Mouse (Mus musculus) liver, embryonic 11.5 days (tissue): ENCODE results near the gene Ccdc3. TPM values are rescaled to one million over a fixed set of nuclear protein-coding genes. Genes with fewer than 3 reads are reported as not detected.

Experiments used
- ATAC-seq: fragments of 200-750 bp; cut with Nextera tagmentation; replicated peaks from 2 replicates; pipeline ENCODE4 v1.8.0; 2017; ENCODE audit warnings: moderate number of reproducible peaks, mild to moderate bottlenecking, moderate TSS enrichment, moderate library complexity; ENCODE audit not compliant: low FRiP score
- DNase-seq: peaks from one replicate; pipeline ENCODE4 v3.0.0-alpha.2; 2017; ENCODE audit warnings: low spot score
- H3K27ac ChIP-seq: fragments of 300-500 bp; sonication (generic); 2 replicates; pipeline ENCODE4 v1.5.1; 2014; ENCODE audit warnings: mild to moderate bottlenecking, low read depth, low read length, control low read depth
- H3K27me3 ChIP-seq: fragments of 300-500 bp; sonication (generic); replicated peaks from 2 replicates; pipeline ENCODE4 v1.6.1; 2014; ENCODE audit warnings: low read length, mixed read lengths; ENCODE audit not compliant: control insufficient read depth, insufficient read depth
- H3K36me3 ChIP-seq: fragments of 300-500 bp; sonication (generic); 2 replicates; pipeline ENCODE4 v1.6.1; 2014; ENCODE audit warnings: mild to moderate bottlenecking, low read length, moderate library complexity, mixed read lengths; ENCODE audit not compliant: control insufficient read depth, insufficient read depth
- H3K4me1 ChIP-seq: fragments of 300-500 bp; sonication (generic); replicated peaks from 2 replicates; pipeline ENCODE4 v1.6.1; 2014; ENCODE audit warnings: low read length, mixed read lengths; ENCODE audit not compliant: control insufficient read depth, insufficient read depth
- H3K4me2 ChIP-seq: fragments of 300-500 bp; sonication (generic); 2 replicates; pipeline ENCODE4 v1.6.1; 2014; ENCODE audit warnings: mild to moderate bottlenecking, control low read depth, moderate library complexity
- H3K4me3 ChIP-seq: fragments of 300-500 bp; sonication (generic); 2 replicates; pipeline ENCODE4 v1.5.1; 2014; ENCODE audit warnings: low read depth, low read length, control low read depth
- H3K9ac ChIP-seq: fragments of 300-500 bp; sonication (generic); 2 replicates; pipeline ENCODE4 v1.6.1; 2014; ENCODE audit warnings: low read depth, low read length, control low read depth
- H3K9me3 ChIP-seq: fragments of 300-500 bp; sonication (generic); 2 replicates; pipeline ENCODE4 v1.6.1; 2016; ENCODE audit warnings: low read length, inconsistent platforms, mixed read lengths; ENCODE audit not compliant: control insufficient read depth
- WGBS: fragments of 180-500 bp; shearing (Covaris S2); extraction: QIAGEN DNeasy Blood & Tissue Kit; methylation state at CpG from one replicate; pipeline ENCODE4 v1.1.7; 2014; 5-methylcytosine and 5-hydroxymethylcytosine counted together
- polyA plus RNA-seq: library from polyadenylated mRNA; unstranded; fragments of >200 nt; fragmentation: Nextera tagmentation; extraction: Ambion mirVana; gene quantifications from 2 replicates; pipeline ENCODE4 v1.2.1, GENCODE M21; 2014

The Ccdc3 gene
- polyA plus RNA-seq, 1 experiment from 2014 or later: 22.5 TPM

DNA sequence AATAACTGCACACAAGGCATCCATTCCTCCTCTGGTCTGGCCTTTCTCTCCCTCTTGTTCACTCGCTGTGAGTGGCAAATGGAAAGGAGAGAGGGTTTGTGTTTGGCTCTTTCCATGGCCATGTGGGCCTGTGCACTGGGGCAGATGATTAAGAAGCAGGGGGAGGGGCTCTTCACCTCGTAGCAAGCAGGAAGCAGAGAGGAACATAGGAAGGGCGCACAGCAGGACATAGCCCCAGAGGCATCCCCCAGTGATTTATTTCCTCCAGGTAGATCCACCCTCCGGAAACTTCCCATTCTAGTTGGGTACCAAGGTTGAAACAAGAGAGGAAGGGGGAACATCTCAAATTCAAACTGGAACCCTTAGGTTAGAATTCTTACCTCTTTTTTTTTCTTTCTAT lies 2.4 kb downstream of the Ccdc3 start:
- Histone ChIP-seq H3K9me3 (no peaks in the 10 kb centered on the region), H3K27me3 (peaks cover 42% of the 10 kb centered on the region), H3K27ac (no peak overlapping the region), H3K4me2 (peak overlapping the region; percentile 8; the same call in 1 of the 2 replicates), H3K9ac (no peak overlapping the region), H3K36me3 (no peaks in the 10 kb centered on the region), H3K4me3 (no peak overlapping the region), H3K4me1 (no peaks in the 10 kb centered on the region)
- DNase-seq: no peak
- 44% methylated on average over 4 of the region's 4 CpGs for WGBS
- ATAC-seq: no peak

DNA sequence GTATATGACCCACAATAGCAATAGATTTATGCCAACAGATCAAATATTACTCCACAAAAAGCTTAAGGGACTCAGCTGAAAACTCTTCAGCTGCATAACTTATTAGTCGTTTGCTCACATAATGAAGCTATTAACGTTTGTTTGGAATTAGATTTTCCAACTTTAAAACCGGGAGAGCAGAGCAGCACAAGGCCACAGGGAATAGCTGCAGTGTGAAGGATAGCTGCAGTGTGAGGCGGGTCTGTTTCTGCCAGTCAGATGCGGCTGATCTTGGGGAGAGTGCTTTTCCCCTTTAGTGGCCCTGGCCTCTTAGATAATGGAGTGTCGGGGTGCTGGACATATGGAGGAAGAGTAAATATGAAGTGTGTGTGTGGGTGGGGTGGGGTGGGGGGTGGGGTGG lies 6.9 kb downstream of the Ccdc3 start:
- H3K36me3 ChIP-seq: no peaks in the 10 kb centered on the region
- no peaks in the 10 kb centered on the region for H3K4me1 ChIP-seq
- H3K4me2 ChIP-seq: no peak overlapping the region
- no peak overlapping the region for H3K9ac ChIP-seq
- peaks cover 6% of the 10 kb centered on the region for H3K27me3 ChIP-seq
- no peaks in the 10 kb centered on the region for H3K9me3 ChIP-seq
- WGBS: 44% methylated on average over 6 of the region's 6 CpGs
- no peak overlapping the region for H3K27ac ChIP-seq
- no peak overlapping the region for H3K4me3 ChIP-seq
- DNase-seq (no peak), ATAC-seq (no peak)

DNA sequence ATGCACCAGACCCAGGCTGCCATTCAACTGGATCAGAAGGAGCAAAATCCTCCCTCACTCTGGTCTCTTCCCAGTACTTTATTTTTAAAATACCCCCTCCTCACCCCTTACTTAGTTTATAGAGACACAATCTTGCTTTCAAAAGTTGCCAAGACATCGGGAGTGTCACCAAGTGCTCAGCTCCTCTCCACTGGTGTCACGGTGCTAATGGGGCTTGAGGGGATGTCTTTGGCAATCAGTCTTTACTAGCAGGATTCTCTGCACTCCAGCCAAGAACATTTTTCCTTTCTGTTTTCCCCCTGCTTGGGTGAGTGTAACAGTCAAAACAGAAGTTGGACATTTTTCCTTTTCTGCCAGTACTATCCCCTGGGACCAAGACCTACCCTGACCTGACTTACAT lies 10.3 kb downstream of the Ccdc3 start:
- no peaks in the 10 kb centered on the region for H3K4me1 ChIP-seq
- no peaks in the 10 kb centered on the region for H3K27me3 ChIP-seq
- DNase-seq (no peak), ATAC-seq (no peak)
- no peak overlapping the region for H3K27ac ChIP-seq
- 76% methylated on average over 2 of the region's 2 CpGs for WGBS
- H3K9ac ChIP-seq: no peak overlapping the region
- H3K4me2 ChIP-seq: no peak overlapping the region
- H3K36me3 ChIP-seq: no peaks in the 10 kb centered on the region
- H3K4me3 ChIP-seq: no peak overlapping the region
- H3K9me3 ChIP-seq: no peaks in the 10 kb centered on the region

DNA sequence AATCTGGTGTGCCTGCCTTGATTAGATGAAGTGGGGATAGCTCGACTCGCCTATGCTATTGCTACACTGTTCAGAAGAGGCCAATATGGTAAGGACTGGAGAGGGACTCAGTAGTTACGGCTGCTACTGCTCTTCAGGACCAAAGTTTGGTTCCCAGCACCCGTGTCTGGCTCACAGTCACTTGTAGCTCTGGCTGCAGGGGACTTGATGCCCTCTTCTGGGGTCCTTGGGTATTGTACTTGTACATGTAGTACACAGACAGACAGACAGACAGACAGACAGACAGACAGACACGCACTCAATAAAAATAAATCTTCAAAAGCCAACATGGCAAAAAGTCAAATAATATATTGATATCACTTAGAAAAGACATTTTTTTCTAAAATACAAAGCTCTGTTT lies 17.1 kb downstream of the Ccdc3 start:
- Histone ChIP-seq H3K4me3 (no peak overlapping the region), H3K4me2 (no peak overlapping the region), H3K27me3 (no peaks in the 10 kb centered on the region), H3K36me3 (no peaks in the 10 kb centered on the region), H3K9ac (no peak overlapping the region), H3K27ac (no peak overlapping the region), H3K4me1 (no peaks in the 10 kb centered on the region), H3K9me3 (no peaks in the 10 kb centered on the region)
- 88% methylated on average over 5 of the region's 5 CpGs for WGBS
- no peak for DNase-seq
- no peak for ATAC-seq

DNA sequence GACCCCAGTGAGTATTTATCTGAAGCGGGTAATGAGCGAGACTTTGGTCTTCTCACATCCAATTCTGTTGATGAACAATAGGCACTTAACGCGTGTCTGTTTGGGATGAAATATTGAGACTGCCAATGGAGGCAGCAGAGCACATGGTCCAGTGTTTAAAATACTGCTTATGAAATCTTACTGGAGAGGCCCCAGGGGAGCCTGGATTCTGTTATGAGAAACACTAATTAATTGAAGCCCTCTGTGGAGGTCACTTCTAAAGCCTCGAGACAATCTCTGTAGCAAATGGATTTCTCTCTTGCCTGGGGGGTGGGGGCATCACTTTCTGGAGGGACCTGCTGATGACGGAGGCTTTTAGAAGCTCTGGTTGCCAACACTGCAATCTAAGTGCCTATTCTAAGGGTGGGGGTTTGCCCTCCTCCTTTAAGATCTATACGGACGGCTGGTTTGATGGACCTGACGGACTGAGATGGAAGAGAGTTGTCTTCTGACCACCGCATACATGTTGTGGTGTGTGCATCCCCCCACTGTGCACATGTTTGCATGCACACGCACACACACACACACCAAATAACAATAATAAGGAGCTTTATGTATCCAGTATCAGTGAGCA lies 22.8 kb downstream of the Ccdc3 start:
- Histone ChIP-seq H3K4me1 (peaks cover 2% of the 10 kb centered on the region; the same call in 1 of the 2 replicates), H3K4me2 (no peak overlapping the region), H3K4me3 (no peak overlapping the region), H3K27ac (no peak overlapping the region), H3K27me3 (no peaks in the 10 kb centered on the region), H3K36me3 (no peaks in the 10 kb centered on the region), H3K9me3 (no peaks in the 10 kb centered on the region), H3K9ac (no peak overlapping the region)
- ATAC-seq: no peak
- WGBS: 74% methylated on average over 11 of the region's 11 CpGs
- no peak for DNase-seq

DNA sequence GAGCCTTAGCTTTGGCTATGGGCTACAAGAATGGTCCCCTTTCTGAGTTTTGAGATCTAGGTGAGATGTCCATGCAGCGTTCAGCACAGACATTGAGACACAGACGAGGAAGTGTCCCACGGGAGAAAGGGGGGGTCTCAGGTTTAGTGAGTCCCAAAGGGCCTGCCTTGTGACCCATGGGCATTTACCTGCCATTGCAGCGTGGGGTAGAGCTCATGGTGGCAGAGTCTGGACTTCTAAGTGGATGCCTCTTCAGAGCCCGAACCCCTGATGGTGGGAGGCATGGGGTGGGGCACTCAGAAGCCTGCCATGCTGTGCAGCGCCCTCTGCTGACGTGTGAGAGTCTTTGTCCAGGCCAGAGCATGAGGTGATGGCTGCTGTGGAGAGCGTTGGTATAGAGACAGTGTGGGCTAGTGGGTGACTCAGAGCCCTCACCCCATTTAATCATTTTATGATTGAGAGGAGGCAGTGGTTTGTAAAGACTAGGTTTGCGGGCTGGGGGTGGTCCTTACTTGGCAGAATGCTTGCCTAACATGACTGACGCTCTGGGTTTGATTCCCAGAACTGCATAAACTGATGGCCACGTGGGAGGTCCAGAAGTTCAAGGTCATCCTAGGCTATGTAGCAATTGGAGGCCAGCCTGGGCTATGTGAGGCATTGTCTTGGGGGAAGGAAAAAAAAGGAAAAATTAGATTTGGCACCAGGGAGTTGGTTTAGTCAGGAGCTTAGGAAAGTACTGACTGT lies 23.6 kb downstream of the Ccdc3 start:
- no peak for DNase-seq

DNA sequence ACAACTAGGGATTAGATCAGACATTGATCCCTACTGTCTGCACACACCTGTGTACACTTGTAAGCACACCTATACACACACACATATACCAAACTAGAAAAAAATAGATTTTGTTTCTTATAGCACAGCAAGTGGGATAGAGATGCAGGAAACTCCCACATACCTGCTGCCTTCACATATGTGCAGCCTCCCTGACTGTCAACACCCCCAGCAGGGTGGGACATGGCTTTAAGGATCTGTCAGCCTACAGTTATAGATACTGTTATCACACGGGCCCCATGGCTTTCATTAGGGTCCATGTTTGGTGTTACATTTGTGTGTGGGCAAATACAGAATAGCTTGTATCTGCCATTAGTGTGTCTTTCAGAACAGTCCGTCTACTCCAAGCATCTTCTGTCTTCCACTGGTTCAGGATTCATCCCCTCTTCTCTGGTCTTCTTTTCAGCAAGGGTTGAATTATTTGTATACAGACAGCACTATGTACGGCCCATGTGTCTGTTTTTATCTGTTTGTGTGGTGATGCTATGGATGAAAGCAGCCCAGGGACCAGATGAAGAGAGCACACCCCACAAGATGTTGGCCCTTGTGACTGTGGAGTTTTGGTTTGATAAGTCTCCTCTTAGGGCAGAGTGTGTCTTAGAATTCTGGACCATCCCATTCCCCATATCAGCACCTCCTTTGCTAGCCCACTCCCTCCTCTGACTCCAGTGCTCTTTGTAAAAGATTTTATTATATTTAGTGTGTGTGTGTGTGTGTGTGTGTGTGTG lies 24.5 kb downstream of the Ccdc3 start:
- no peak overlapping the region for H3K27ac ChIP-seq
- 58% methylated on average over 3 of the region's 3 CpGs for WGBS
- H3K27me3 ChIP-seq: no peaks in the 10 kb centered on the region
- no peaks in the 10 kb centered on the region for H3K36me3 ChIP-seq
- ATAC-seq (peak; percentile 50), DNase-seq (no peak)
- no peak overlapping the region for H3K4me3 ChIP-seq
- no peaks in the 10 kb centered on the region for H3K9me3 ChIP-seq
- H3K4me1 ChIP-seq: peaks cover 2% of the 10 kb centered on the region; the same call in 1 of the 2 replicates
- H3K4me2 ChIP-seq: no peak overlapping the region
- no peak overlapping the region for H3K9ac ChIP-seq

More for the DNA sequence above, 23.6 kb downstream of the Ccdc3 start:
- Histone ChIP-seq H3K9me3 (no peaks in the 10 kb centered on the region), H3K27ac (no peak overlapping the region), H3K36me3 (no peaks in the 10 kb centered on the region), H3K4me2 (no peak overlapping the region), H3K9ac (no peak overlapping the region), H3K27me3 (no peaks in the 10 kb centered on the region), H3K4me3 (no peak overlapping the region), H3K4me1 (peaks cover 2% of the 10 kb centered on the region; the same call in 1 of the 2 replicates)
- ATAC-seq: 0 out of 2 replicates have a peak, but pooled peaks have one; percentile 20
- whole genome bisulfite sequencing: 61% methylated on average over 11 of the region's 11 CpGs

DNA sequence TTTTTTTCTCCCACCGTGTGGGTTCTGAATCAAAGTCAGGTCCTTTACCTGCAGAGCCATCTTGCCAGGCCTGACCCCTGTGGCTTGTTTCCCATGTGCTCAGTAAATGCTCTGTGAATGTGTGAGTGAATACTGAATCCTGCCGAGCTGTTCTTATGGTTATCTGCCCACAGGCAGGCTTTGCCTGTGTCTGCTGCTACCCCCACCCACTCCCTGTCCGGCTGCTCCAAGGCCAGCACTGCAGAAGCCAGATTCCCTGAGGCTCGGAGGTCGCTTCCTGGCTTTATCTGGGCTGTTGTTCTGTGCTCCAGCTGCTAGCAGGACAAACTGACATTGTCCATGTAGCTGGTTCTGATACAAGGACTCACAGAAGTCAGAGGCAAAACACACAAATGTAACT lies 25.2 kb downstream of the Ccdc3 start:
- Histone ChIP-seq H3K36me3 (no peaks in the 10 kb centered on the region), H3K4me2 (no peak overlapping the region), H3K27ac (no peak overlapping the region), H3K4me3 (no peak overlapping the region), H3K9ac (no peak overlapping the region), H3K9me3 (no peaks in the 10 kb centered on the region), H3K4me1 (peaks cover 2% of the 10 kb centered on the region; the same call in 1 of the 2 replicates), H3K27me3 (no peaks in the 10 kb centered on the region)
- ATAC-seq (no peak; the same call in 1 of the 2 replicates), DNase-seq (no peak)
- WGBS: 37% methylated on average over 5 of the region's 5 CpGs
